Mouse (Mus musculus) megakaryocyte, embryonic 14.5 days (primary cell): ENCODE data around the gene Upk3b.

Experiments
- FLI1 ChIP-seq: IDR thresholded peaks from 2 replicates; pipeline ENCODE4 v1.6.1; 2012; ENCODE audit warnings: low read length, inconsistent platforms, mixed read lengths
- GATA1 ChIP-seq: IDR thresholded peaks from 3 replicates; pipeline ENCODE4 v1.6.1; 2012; ENCODE audit warnings: mixed read lengths, low read length, inconsistent platforms, borderline replicate concordance

DNA sequence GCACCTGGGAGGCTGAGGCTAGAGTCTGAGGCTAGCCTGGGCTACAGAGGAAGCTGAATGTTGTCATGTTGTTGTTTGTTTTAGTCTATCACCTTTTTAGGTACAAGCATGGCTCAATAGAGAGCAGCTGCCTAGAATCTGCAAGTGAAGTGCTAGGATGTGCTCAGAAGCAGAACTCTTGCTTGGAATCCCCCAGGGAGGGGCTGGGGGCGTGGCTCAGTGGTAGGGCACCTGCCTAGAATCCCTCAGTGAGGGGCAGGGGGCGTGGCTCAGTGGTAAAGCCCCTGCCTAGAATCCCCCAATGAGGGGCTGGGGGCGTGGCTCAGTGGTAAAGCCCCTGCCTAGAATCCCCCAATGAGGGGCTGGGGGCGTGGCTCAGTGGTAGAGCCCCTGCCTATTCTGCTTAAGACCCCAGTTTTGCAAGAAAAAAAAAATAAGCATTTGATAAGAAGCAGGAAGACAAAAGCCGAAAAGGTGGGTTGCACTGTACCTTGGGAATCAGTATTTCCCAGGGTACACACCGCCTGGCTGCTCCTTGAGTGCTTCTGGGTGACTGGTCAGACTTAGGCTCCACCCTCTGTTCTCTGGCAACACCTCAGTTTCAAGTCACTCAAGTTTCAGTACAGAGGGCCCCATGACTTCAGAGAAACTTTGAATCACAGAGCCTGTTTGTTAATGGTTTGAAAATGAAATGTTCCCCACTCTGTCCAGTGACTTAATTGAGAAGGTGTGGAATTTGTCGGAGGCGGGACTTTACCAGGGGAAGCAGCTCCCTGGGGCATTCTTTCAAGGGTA is 14.8 kb downstream of the Upk3b start:
- TF ChIP-seq FLI1 (no peak), GATA1 (no peak)
